Mouse (Mus musculus): ENCODE measurements at regions not wholly inside any gene's neighbourhood (a gene's known extent, or its start where the extent isn't known, plus 50 kb on each side); places are given as distances from the start of the nearest gene placed in this dataset.
A peak's percentile ranks its signal among the peaks of the same experiment; 100 is the strongest.

- no peaks in the 10 kb centered on the region for H3K36me3 ChIP-seq (ENCODE audit: control insufficient read depth, insufficient read depth, low read length)
- WGBS: 69% methylated on average over 3 of the region's 3 CpGs
- H3K4me3 ChIP-seq (ENCODE audit: low read depth, low read length): no peak overlapping the region
- H3K9me3 ChIP-seq (ENCODE audit: control insufficient read depth, low read length): no peaks in the 10 kb centered on the region
- H3K27ac ChIP-seq (ENCODE audit: low read depth): peak overlapping the region; percentile 36; the same call in 1 of the 2 replicates
- ATAC-seq (replicated peaks; ENCODE audit: low FRiP score, low TSS enrichment, low read depth) (no peak), DNase-seq (ENCODE audit: low spot score) (no peak)
- peaks cover 34% of the 10 kb centered on the region for H3K4me1 ChIP-seq (replicated peaks; ENCODE audit: control insufficient read depth, insufficient read depth, low read length)
- H3K9ac ChIP-seq (ENCODE audit: low read length): no peak overlapping the region
- H3K27me3 ChIP-seq (replicated peaks; ENCODE audit: control insufficient read depth, insufficient read depth, low read length): no peaks in the 10 kb centered on the region
- no peak overlapping the region for H3K4me2 ChIP-seq (ENCODE audit: low read length)
These were observed 150.9 kb upstream of the Zmiz1 start for GRCm38 (mm10) chr14:25308051-25308450.

- Histone ChIP-seq H3K36me3 (ENCODE audit: control insufficient read depth, insufficient read depth, low read length) (no peaks in the 10 kb centered on the region), H3K4me2 (ENCODE audit: low read length) (no peak overlapping the region), H3K9me3 (ENCODE audit: control insufficient read depth, low read length) (no peaks in the 10 kb centered on the region), H3K4me3 (ENCODE audit: low read depth, low read length) (no peak overlapping the region), H3K27me3 (replicated peaks; ENCODE audit: control insufficient read depth, insufficient read depth, low read length) (no peaks in the 10 kb centered on the region), H3K4me1 (replicated peaks; ENCODE audit: control insufficient read depth, insufficient read depth, low read length) (peaks cover 20% of the 10 kb centered on the region), H3K27ac (ENCODE audit: low read depth) (no peak overlapping the region), H3K9ac (ENCODE audit: low read length) (no peak overlapping the region)
- DNase-seq (ENCODE audit: low spot score): no peak
- ATAC-seq (replicated peaks; ENCODE audit: low FRiP score, low TSS enrichment, low read depth): no peak
- WGBS: 61% methylated on average over 4 of the region's 4 CpGs
These were observed 148.3 kb upstream of the Zmiz1 start for GRCm38 (mm10) chr14:25310671-25311151.

GRCm38 (mm10) chr14:25311475-25311874, 147.5 kb upstream of the Zmiz1 start:
- no peak for ATAC-seq (replicated peaks; ENCODE audit: low FRiP score, low TSS enrichment, low read depth)
- no peaks in the 10 kb centered on the region for H3K36me3 ChIP-seq (ENCODE audit: control insufficient read depth, insufficient read depth, low read length)
- H3K4me2 ChIP-seq (ENCODE audit: low read length): no peak overlapping the region
- peaks cover 17% of the 10 kb centered on the region for H3K4me1 ChIP-seq (replicated peaks; ENCODE audit: control insufficient read depth, insufficient read depth, low read length)
- no peak overlapping the region for H3K27ac ChIP-seq (ENCODE audit: low read depth)
- 48% methylated on average over 3 of the region's 3 CpGs for WGBS
- DNase-seq (ENCODE audit: low spot score): no peak
- no peak overlapping the region for H3K4me3 ChIP-seq (ENCODE audit: low read depth, low read length)
- H3K9me3 ChIP-seq (ENCODE audit: control insufficient read depth, low read length): no peaks in the 10 kb centered on the region
- H3K27me3 ChIP-seq (replicated peaks; ENCODE audit: control insufficient read depth, insufficient read depth, low read length): no peaks in the 10 kb centered on the region
- no peak overlapping the region for H3K9ac ChIP-seq (ENCODE audit: low read length)

- Histone ChIP-seq H3K4me1 (replicated peaks; ENCODE audit: control insufficient read depth, insufficient read depth, low read length) (peaks cover 17% of the 10 kb centered on the region), H3K27me3 (replicated peaks; ENCODE audit: control insufficient read depth, insufficient read depth, low read length) (no peaks in the 10 kb centered on the region), H3K4me3 (ENCODE audit: low read depth, low read length) (no peak overlapping the region), H3K9me3 (ENCODE audit: control insufficient read depth, low read length) (no peaks in the 10 kb centered on the region), H3K36me3 (ENCODE audit: control insufficient read depth, insufficient read depth, low read length) (no peaks in the 10 kb centered on the region), H3K27ac (ENCODE audit: low read depth) (no peak overlapping the region), H3K9ac (ENCODE audit: low read length) (no peak overlapping the region), H3K4me2 (ENCODE audit: low read length) (no peak overlapping the region)
- WGBS: 21% methylated on average over 7 of the region's 7 CpGs
- ATAC-seq (replicated peaks; ENCODE audit: low FRiP score, low TSS enrichment, low read depth) (no peak), DNase-seq (ENCODE audit: low spot score) (no peak)
These were observed 146.8 kb upstream of the Zmiz1 start for GRCm38 (mm10) chr14:25312135-25312534.

GRCm38 (mm10) chr14:25312814-25313426, 146.1 kb upstream of the Zmiz1 start:
- DNase-seq (ENCODE audit: low spot score) (no peak), ATAC-seq (replicated peaks; ENCODE audit: low FRiP score, low TSS enrichment, low read depth) (no peak)
- Histone ChIP-seq H3K4me3 (ENCODE audit: low read depth, low read length) (no peak overlapping the region), H3K4me1 (replicated peaks; ENCODE audit: control insufficient read depth, insufficient read depth, low read length) (peaks cover 23% of the 10 kb centered on the region), H3K4me2 (ENCODE audit: low read length) (no peak overlapping the region), H3K9me3 (ENCODE audit: control insufficient read depth, low read length) (no peaks in the 10 kb centered on the region), H3K36me3 (ENCODE audit: control insufficient read depth, insufficient read depth, low read length) (no peaks in the 10 kb centered on the region), H3K27me3 (replicated peaks; ENCODE audit: control insufficient read depth, insufficient read depth, low read length) (no peaks in the 10 kb centered on the region), H3K9ac (ENCODE audit: low read length) (no peak overlapping the region), H3K27ac (ENCODE audit: low read depth) (no peak overlapping the region)
- WGBS: 89% methylated on average over 6 of the region's 6 CpGs

- H3K36me3 ChIP-seq (ENCODE audit: control insufficient read depth, insufficient read depth, low read length): no peaks in the 10 kb centered on the region
- H3K4me3 ChIP-seq (ENCODE audit: low read depth, low read length): no peak overlapping the region
- H3K4me2 ChIP-seq (ENCODE audit: low read length): no peak overlapping the region
- ATAC-seq (replicated peaks; ENCODE audit: low FRiP score, low TSS enrichment, low read depth) (no peak), DNase-seq (ENCODE audit: low spot score) (no peak)
- no peak overlapping the region for H3K27ac ChIP-seq (ENCODE audit: low read depth)
- no peaks in the 10 kb centered on the region for H3K27me3 ChIP-seq (replicated peaks; ENCODE audit: control insufficient read depth, insufficient read depth, low read length)
- WGBS: 73% methylated on average over 4 of the region's 4 CpGs
- H3K9ac ChIP-seq (ENCODE audit: low read length): no peak overlapping the region
- H3K9me3 ChIP-seq (ENCODE audit: control insufficient read depth, low read length): no peaks in the 10 kb centered on the region
- H3K4me1 ChIP-seq (replicated peaks; ENCODE audit: control insufficient read depth, insufficient read depth, low read length): peaks cover 27% of the 10 kb centered on the region
These were observed 145.2 kb upstream of the Zmiz1 start for GRCm38 (mm10) chr14:25313693-25314240.

GRCm38 (mm10) chr14:25316491-25316890, 142.5 kb upstream of the Zmiz1 start:
- no peak for ATAC-seq (replicated peaks; ENCODE audit: low FRiP score, low TSS enrichment, low read depth)
- 94% methylated on average over 5 of the region's 5 CpGs for WGBS

GRCm38 (mm10) chr14:25317680-25318471, 141.1 kb upstream of the Zmiz1 start:
- no peak overlapping the region for H3K4me3 ChIP-seq (ENCODE audit: low read depth, low read length)
- peak overlapping the region; percentile 31; the same call in 1 of the 2 replicates for H3K9ac ChIP-seq (ENCODE audit: low read length)
- 16% methylated on average over 34 of the region's 37 CpGs for WGBS

More at GRCm38 (mm10) chr14:25316491-25316890, 142.5 kb upstream of the Zmiz1 start:
- no peak overlapping the region for H3K9ac ChIP-seq (ENCODE audit: low read length)
- H3K9me3 ChIP-seq (ENCODE audit: control insufficient read depth, low read length): no peaks in the 10 kb centered on the region
- no peaks in the 10 kb centered on the region for H3K27me3 ChIP-seq (replicated peaks; ENCODE audit: control insufficient read depth, insufficient read depth, low read length)
- H3K4me3 ChIP-seq (ENCODE audit: low read depth, low read length): no peak overlapping the region
- no peak overlapping the region for H3K27ac ChIP-seq (ENCODE audit: low read depth)
- no peak overlapping the region for H3K4me2 ChIP-seq (ENCODE audit: low read length)
- DNase-seq (ENCODE audit: low spot score): no peak
- H3K36me3 ChIP-seq (ENCODE audit: control insufficient read depth, insufficient read depth, low read length): no peaks in the 10 kb centered on the region
- peaks cover 15% of the 10 kb centered on the region for H3K4me1 ChIP-seq (replicated peaks; ENCODE audit: control insufficient read depth, insufficient read depth, low read length)

More at GRCm38 (mm10) chr14:25317680-25318471, 141.1 kb upstream of the Zmiz1 start:
- peak; percentile 82 for DNase-seq (ENCODE audit: low spot score)
- peak; percentile 65 for ATAC-seq (replicated peaks; ENCODE audit: low FRiP score, low TSS enrichment, low read depth)
- Histone ChIP-seq H3K27me3 (replicated peaks; ENCODE audit: control insufficient read depth, insufficient read depth, low read length) (no peaks in the 10 kb centered on the region), H3K4me2 (ENCODE audit: low read length) (peak overlapping the region; percentile 31), H3K36me3 (ENCODE audit: control insufficient read depth, insufficient read depth, low read length) (no peaks in the 10 kb centered on the region), H3K4me1 (replicated peaks; ENCODE audit: control insufficient read depth, insufficient read depth, low read length) (peaks cover 13% of the 10 kb centered on the region; the same call in 1 of the 2 replicates), H3K9me3 (ENCODE audit: control insufficient read depth, low read length) (no peaks in the 10 kb centered on the region), H3K27ac (ENCODE audit: low read depth) (peak overlapping the region; percentile 39; the same call in 1 of the 2 replicates)

All from intestine, embryonic 14.5 days (tissue).